17 mouse cellular contexts compared by ENCODE assay signal in genomic region chr16:9132113-9132512, GRCm38 (mm10).
DNase-seq lines count a peak whose midpoint lies in the region; ATAC-seq and TF ChIP-seq lines count a peak whose summit lies in the region.
"Had no signal": no experiment of that assay in that cellular context is flagged by ENCODE, and none has a peak within 500 bp of the region (broad histone marks: within the 10 kb centered on the region; RNA-seq: fewer than 3 reads in every experiment).

No protein-coding gene starts in this region.

- H3K27ac ChIP-seq in liver, adult 2 months (replicated peaks; ENCODE audit: insufficient read depth, low read depth, low read length): no peak overlapping the region
- no peak overlapping the region for H3K27ac ChIP-seq in liver, postnatal 0 days (ENCODE audit: low read depth)
- H3K27ac ChIP-seq: heart, embryonic 15.5 days; hindbrain, embryonic 12.5 days; kidney, postnatal 0 days; macrophage; midbrain, embryonic 13.5 days had no signal

- ATAC-seq in liver, postnatal 0 days: no peak
- peak; percentile 70 for ATAC-seq in G1E (ENCODE audit: extremely low read depth, insufficient number of reproducible peaks, low FRiP score, poor library complexity, severe bottlenecking)
- no peak for ATAC-seq in erythroblast, adult 5-6 weeks (replicated peaks; ENCODE audit: low FRiP score, poor library complexity, severe bottlenecking)
- ATAC-seq: midbrain, embryonic 13.5 days had no signal

- WGBS in liver, adult 2 months: 65% methylated on average over 3 of the region's 3 CpGs
- 49% methylated on average over 3 of the region's 3 CpGs for WGBS in liver, postnatal 0 days (ENCODE audit: insufficient replicate concordance)

- no peaks in the 10 kb centered on the region for H3K36me3 ChIP-seq in liver, adult 2 months (ENCODE audit: control insufficient read depth, insufficient read depth, low read length)
- H3K36me3 ChIP-seq in liver, postnatal 0 days (replicated peaks; ENCODE audit: insufficient read depth, low read length): no peaks in the 10 kb centered on the region
- H3K36me3 ChIP-seq in G1E (replicated peaks): no peaks in the 10 kb centered on the region
- H3K36me3 ChIP-seq: heart, embryonic 15.5 days; hindbrain, embryonic 12.5 days; midbrain, embryonic 13.5 days had no signal

- H3K79me2 ChIP-seq in liver, adult 2 months (ENCODE audit: control insufficient read depth, insufficient read depth, low read length): no peaks in the 10 kb centered on the region

- H3K27me3 ChIP-seq in liver, adult 2 months (ENCODE audit: control insufficient read depth, insufficient read depth, low read length): no peaks in the 10 kb centered on the region
- no peaks in the 10 kb centered on the region for H3K27me3 ChIP-seq in liver, postnatal 0 days (ENCODE audit: insufficient read depth, low read length)
- H3K27me3 ChIP-seq in G1E (ENCODE audit: insufficient read depth, low read length): peaks cover 5% of the 10 kb centered on the region; the same call in 1 of the 2 replicates
- H3K27me3 ChIP-seq: heart, embryonic 15.5 days; hindbrain, embryonic 12.5 days; midbrain, embryonic 13.5 days had no signal

- H3K4me3 ChIP-seq in liver, adult 2 months (ENCODE audit: insufficient read depth, low read depth, low read length): no peak overlapping the region
- H3K4me3 ChIP-seq in liver, postnatal 0 days (ENCODE audit: low read depth, low read length): no peak overlapping the region
- no peak overlapping the region for H3K4me3 ChIP-seq in G1E (ENCODE audit: low read depth, low read length)
- H3K4me3 ChIP-seq: heart, embryonic 15.5 days; hindbrain, embryonic 12.5 days; midbrain, embryonic 13.5 days had no signal

- TF ChIP-seq EP300 in liver, postnatal 0 days (IDR thresholded peaks at IDR 0.05; ENCODE audit: low read depth): no peak

- no peak overlapping the region for H3K9ac ChIP-seq in liver, adult 2 months (ENCODE audit: low read depth, low read length)
- H3K9ac ChIP-seq in liver, postnatal 0 days (replicated peaks): no peak overlapping the region
- H3K9ac ChIP-seq: heart, embryonic 15.5 days; hindbrain, embryonic 12.5 days; midbrain, embryonic 13.5 days had no signal

- peak; percentile 8 for DNase-seq in liver, adult 2 months (ENCODE audit: extremely low read depth, low read depth, low spot score)
- DNase-seq in liver, postnatal 0 days: no peak
- peak; percentile 45 for DNase-seq in G1E (ENCODE audit: low spot score)
- peak; percentile 17 for DNase-seq in c-Kit-positive CD71-positive TER-119-negative erythroid progenitor cells, embryonic 14.5 days (ENCODE audit: low read depth)
- no peak for DNase-seq in gastrocnemius, postnatal 10 days
- no peak for DNase-seq in frontal cortex, postnatal 25 days (ENCODE audit: low spot score in 2 of 2)
- DNase-seq: adrenal gland, postnatal 14 days; cerebellum, postnatal 14 days; gastrocnemius, postnatal 25 days; lung, adult 18-20 months; thymus, postnatal 36 days had no signal

- H3K9me3 ChIP-seq in liver, postnatal 0 days (ENCODE audit: low read length): no peaks in the 10 kb centered on the region
- no peaks in the 10 kb centered on the region for H3K9me3 ChIP-seq in G1E (replicated peaks)
- H3K9me3 ChIP-seq: heart, embryonic 15.5 days; hindbrain, embryonic 12.5 days; midbrain, embryonic 13.5 days had no signal

- no peak overlapping the region for H3K4me2 ChIP-seq in liver, postnatal 0 days (ENCODE audit: low read depth, low read length)
- H3K4me2 ChIP-seq: heart, embryonic 15.5 days; hindbrain, embryonic 12.5 days; midbrain, embryonic 13.5 days had no signal

- no peaks in the 10 kb centered on the region for H3K4me1 ChIP-seq in liver, adult 2 months (ENCODE audit: control insufficient read depth, insufficient read depth, low read length)
- H3K4me1 ChIP-seq in liver, postnatal 0 days (ENCODE audit: insufficient read depth): no peaks in the 10 kb centered on the region
- peaks cover 25% of the 10 kb centered on the region for H3K4me1 ChIP-seq in G1E (ENCODE audit: insufficient read depth, low read depth, low read length)
- H3K4me1 ChIP-seq: heart, embryonic 15.5 days; hindbrain, embryonic 12.5 days; midbrain, embryonic 13.5 days had no signal

- no peak for TF ChIP-seq POLR2A in liver, adult 2 months (IDR thresholded peaks at IDR 0.05; ENCODE audit: extremely low read depth, insufficient read depth, low read length)

- TF ChIP-seq CTCF in liver, adult 2 months (IDR thresholded peaks at IDR 0.05; ENCODE audit: low read depth, low read length): no peak
- no peak for TF ChIP-seq CTCF in liver, postnatal 0 days (IDR thresholded peaks at IDR 0.05; ENCODE audit: low read depth)
- no peak for TF ChIP-seq CTCF in G1E (IDR thresholded peaks at IDR 0.05; ENCODE audit: low read depth, low read length)

Comparison
In these comparisons a context has a peak if more than half of its experiments do, and no peak if none do; other contexts are left out.
1. DNase-seq: peak in liver, adult 2 months (single experiment), G1E (single experiment) and c-Kit-positive CD71-positive TER-119-negative erythroid progenitor cells, embryonic 14.5 days (single experiment); none in liver, postnatal 0 days (single experiment), gastrocnemius, postnatal 10 days (single experiment) and frontal cortex, postnatal 25 days (0 of 2).